Mouse (Mus musculus) forebrain, embryonic 15.5 days (tissue): ENCODE results near the gene Ubxn10. TPM values are rescaled to one million over a fixed set of nuclear protein-coding genes. Genes with fewer than 3 reads are reported as not detected.

Source experiments
- ATAC-seq: fragments of 200-750 bp; cut with Nextera tagmentation; replicated peaks from 2 replicates; pipeline ENCODE4 v1.8.0; 2017; ENCODE audit warnings: mild to moderate bottlenecking, moderate TSS enrichment, moderate library complexity
- H3K27ac ChIP-seq: fragments of 300-500 bp; sonication (generic); replicated peaks from 2 replicates; pipeline ENCODE4 v1.5.1; 2015; ENCODE audit warnings: mild to moderate bottlenecking, inconsistent platforms
- H3K27me3 ChIP-seq: fragments of 300-500 bp; sonication (generic); 2 replicates; pipeline ENCODE4 v1.6.1; 2015; ENCODE audit warnings: inconsistent platforms
- H3K36me3 ChIP-seq: fragments of 300-500 bp; sonication (generic); 2 replicates; pipeline ENCODE4 v1.6.1; 2015; ENCODE audit warnings: mild to moderate bottlenecking, inconsistent platforms
- H3K4me1 ChIP-seq: fragments of 300-500 bp; sonication (generic); 2 replicates; pipeline ENCODE4 v1.6.1; 2015; ENCODE audit warnings: inconsistent platforms
- H3K4me2 ChIP-seq: fragments of 300-500 bp; sonication (generic); replicated peaks from 2 replicates; pipeline ENCODE4 v1.6.1; 2015; ENCODE audit warnings: mild to moderate bottlenecking, inconsistent platforms
- H3K4me3 ChIP-seq: fragments of 300-500 bp; sonication (generic); 2 replicates; pipeline ENCODE4 v1.5.1; 2015; ENCODE audit warnings: mild to moderate bottlenecking, inconsistent platforms
- H3K9ac ChIP-seq: fragments of 300-500 bp; sonication (generic); replicated peaks from 2 replicates; pipeline ENCODE4 v1.6.1; 2015; ENCODE audit warnings: mild to moderate bottlenecking, inconsistent platforms
- H3K9me3 ChIP-seq: fragments of 300-500 bp; sonication (generic); 2 replicates; pipeline ENCODE4 v1.6.1; 2016; ENCODE audit warnings: inconsistent platforms
- WGBS: fragments of 180-500 bp; shearing (Covaris S2); methylation state at CpG from one replicate; pipeline ENCODE4 v1.1.7; 2015; ENCODE audit warnings: mixed read lengths; 5-methylcytosine and 5-hydroxymethylcytosine counted together
- polyA plus RNA-seq: library from polyadenylated mRNA; unstranded; fragments of >200 nt; fragmentation: Nextera tagmentation; extraction: Ambion mirVana; gene quantifications from 2 replicates; pipeline ENCODE4 v1.2.1, GENCODE M21; 2015

Gene Ubxn10
- polyA plus RNA-seq, 1 experiment from 2014 or later: 3.2 TPM

GRCm38 (mm10) chr4:138670093-138670889 is 66.7 kb downstream of the Ubxn10 start:
- no peaks in the 10 kb centered on the region for H3K4me1 ChIP-seq
- H3K9me3 ChIP-seq: no peaks in the 10 kb centered on the region
- H3K9ac ChIP-seq: no peak overlapping the region
- H3K36me3 ChIP-seq: no peaks in the 10 kb centered on the region
- no peak overlapping the region for H3K4me2 ChIP-seq
- WGBS: 86% methylated on average over 11 of the region's 11 CpGs
- no peak overlapping the region for H3K4me3 ChIP-seq
- H3K27ac ChIP-seq: no peak overlapping the region
- ATAC-seq: no peak
- H3K27me3 ChIP-seq: peaks cover 2% of the 10 kb centered on the region; the same call in 1 of the 2 replicates

- H3K9me3 ChIP-seq: no peaks in the 10 kb centered on the region
- no peak overlapping the region for H3K9ac ChIP-seq
- H3K4me2 ChIP-seq: no peak overlapping the region
- no peak overlapping the region for H3K27ac ChIP-seq
- no peaks in the 10 kb centered on the region for H3K4me1 ChIP-seq
- no peaks in the 10 kb centered on the region for H3K36me3 ChIP-seq
- ATAC-seq: no peak
- no peak overlapping the region for H3K4me3 ChIP-seq
- H3K27me3 ChIP-seq: 0 out of 2 replicates have a peak, but pooled peaks cover 3% of the 10 kb centered on the region
- whole genome bisulfite sequencing: 86% methylated on average over 10 of the region's 10 CpGs
Measured at GRCm38 (mm10) chr4:138666521-138666920, 70.4 kb downstream of the Ubxn10 start.

GRCm38 (mm10) chr4:138659936-138660602 is 76.9 kb downstream of the Ubxn10 start:
- no peak overlapping the region for H3K9ac ChIP-seq
- ATAC-seq: no peak
- 87% methylated on average over 11 of the region's 11 CpGs for WGBS

More at GRCm38 (mm10) chr4:138659936-138660602, 76.9 kb downstream of the Ubxn10 start:
- Histone ChIP-seq H3K27ac (no peak overlapping the region), H3K36me3 (no peaks in the 10 kb centered on the region), H3K4me3 (no peak overlapping the region), H3K4me2 (no peak overlapping the region), H3K4me1 (no peaks in the 10 kb centered on the region), H3K27me3 (0 out of 2 replicates have a peak, but pooled peaks cover 3% of the 10 kb centered on the region), H3K9me3 (no peaks in the 10 kb centered on the region)

Other genes starting within 250 kb of the Ubxn10 start
- gene Vwa5b1, start 101.3 kb downstream of the Ubxn10 start, polyA plus RNA-seq: 0.74 and 1.2 TPM in 2 replicates
- gene Pla2g2c, start 12.4 kb downstream of the Ubxn10 start, polyA plus RNA-seq: 0.34 TPM in 1 of 2 replicates, not detected in the other
- gene Pla2g2f, start 20.5 kb upstream of the Ubxn10 start, polyA plus RNA-seq: 0.08 TPM in 1 of 2 replicates, not detected in the other
- gene Pla2g2d, start 38.6 kb upstream of the Ubxn10 start, polyA plus RNA-seq: not detected in 2 replicates
- gene Pla2g5, start 126.3 kb upstream of the Ubxn10 start, polyA plus RNA-seq: 0.45 and 0.76 TPM in 2 replicates
- not detected in 2 replicates for gene Gm13030, start 136.8 kb upstream of the Ubxn10 start, polyA plus RNA-seq
- not detected in 2 replicates for gene Pla2g2e, start 140.8 kb upstream of the Ubxn10 start, polyA plus RNA-seq
- gene Otud3, start 176.8 kb upstream of the Ubxn10 start, polyA plus RNA-seq: 2.7 and 3.4 TPM in 2 replicates
- not detected in 2 replicates for gene Rnf186, start 229.9 kb upstream of the Ubxn10 start, polyA plus RNA-seq
- 0.98 and 1.1 TPM in 2 replicates for gene Tmco4, start 235.7 kb upstream of the Ubxn10 start, polyA plus RNA-seq